Mouse (Mus musculus) heart, postnatal 4 days (tissue): ENCODE data around the gene Shroom1. TPM values are rescaled to one million over a fixed set of nuclear protein-coding genes. Genes with fewer than 3 reads are reported as not detected.
"Not testable (repeated sequence)": the region's sequence is repeated elsewhere in the genome, so short reads cannot be mapped to it uniquely, and the experiment has no call there.

Experiments
- DNase-seq: peaks from one replicate; pipeline ENCODE4 v3.0.0; 2021
- total RNA-seq, 2 experiments: library from RNA; stranded (reverse); gene quantifications; 2 replicates each; pipeline ENCODE4 v1.2.3; 2021

Shroom1 gene
- total RNA-seq, result 1 to 10 TPM in 1 of 2 experiments, under 1 TPM in 1; 0.93 to 1.1 TPM

- peak; percentile 66 for DNase-seq
These were observed at the start of gene Shroom1, which contains the start of gene Gm10447 for GRCm38 (mm10) chr11:53456474-53457371. TSS of gene Shroom1 (plus strand) at chr11:53457205. TSS of gene Gm10447 (minus strand) at chr11:53457110.

DNA sequence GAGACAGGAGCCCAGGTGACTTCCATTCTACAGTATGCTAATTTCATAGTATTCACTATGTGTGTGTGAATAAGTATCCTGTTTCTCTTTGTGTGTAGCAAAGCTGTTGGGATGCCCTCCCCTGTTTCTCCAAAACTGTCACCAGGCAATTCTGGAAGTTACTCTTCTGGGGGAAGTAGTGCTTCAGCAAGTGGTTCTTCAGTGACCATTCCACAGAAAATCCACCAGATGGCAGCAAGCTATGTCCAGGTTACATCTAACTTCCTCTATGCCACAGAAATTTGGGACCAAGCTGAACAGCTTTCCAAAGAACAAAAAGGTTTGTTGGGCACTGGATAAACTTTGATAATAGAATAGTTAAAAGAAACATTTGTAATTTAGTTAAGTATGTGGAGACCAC lies 45.3 kb upstream of the Shroom1 start:
- no peak for DNase-seq

GRCm38 (mm10) chr11:53413871-53414270 lies 43.1 kb upstream of the Shroom1 start:
- DNase-seq, result no peak

DNA sequence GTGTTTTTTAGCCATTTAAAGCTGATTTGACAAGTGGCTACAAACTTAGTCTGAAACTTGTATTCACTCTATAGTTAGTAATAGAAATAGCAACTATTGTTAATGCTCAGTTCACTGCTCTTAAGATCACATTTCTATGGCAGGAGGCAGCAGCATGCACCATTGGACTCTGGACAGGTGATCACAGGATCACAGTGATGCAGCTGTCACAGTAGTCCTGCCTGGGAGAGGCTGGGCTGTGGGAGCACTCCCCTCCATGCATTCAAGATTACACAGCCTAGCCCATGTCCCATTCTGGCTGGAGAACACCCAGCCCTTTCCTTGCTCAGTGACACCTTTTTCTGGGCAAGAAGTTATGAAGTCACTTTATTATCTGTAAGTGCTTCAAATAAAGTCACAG lies 39.0 kb upstream of the Shroom1 start:
- DNase-seq, result no peak

GRCm38 (mm10) chr11:53423036-53423435 lies 34.0 kb upstream of the Shroom1 start, which contains the start of gene Leap2:
TSS of gene Leap2 (minus strand) at chr11:53423170.
- DNase-seq, result no peak

DNA sequence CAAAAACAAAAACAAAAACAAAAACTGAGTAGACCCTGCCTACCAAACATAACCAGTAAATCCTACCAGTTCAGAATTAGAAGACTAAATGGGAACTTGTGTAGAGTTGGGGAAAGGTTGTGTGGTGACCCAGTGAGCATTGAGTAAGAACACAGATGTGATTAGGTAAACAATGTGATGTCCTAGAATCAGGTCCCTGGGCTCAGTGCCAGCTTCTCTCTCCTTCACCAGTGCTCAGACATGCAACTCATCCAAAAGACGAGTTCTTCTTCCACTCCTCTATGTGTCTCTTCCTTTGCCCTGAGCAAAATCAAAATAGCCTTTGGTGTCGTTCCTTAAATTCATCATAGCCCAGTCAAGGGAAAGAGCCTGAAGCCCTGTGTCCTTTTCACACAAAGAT lies 32.2 kb upstream of the Shroom1 start:
- no peak for DNase-seq

- DNase-seq, result no peak
These were observed 31.8 kb upstream of the Shroom1 start for GRCm38 (mm10) chr11:53425251-53425650.

DNA sequence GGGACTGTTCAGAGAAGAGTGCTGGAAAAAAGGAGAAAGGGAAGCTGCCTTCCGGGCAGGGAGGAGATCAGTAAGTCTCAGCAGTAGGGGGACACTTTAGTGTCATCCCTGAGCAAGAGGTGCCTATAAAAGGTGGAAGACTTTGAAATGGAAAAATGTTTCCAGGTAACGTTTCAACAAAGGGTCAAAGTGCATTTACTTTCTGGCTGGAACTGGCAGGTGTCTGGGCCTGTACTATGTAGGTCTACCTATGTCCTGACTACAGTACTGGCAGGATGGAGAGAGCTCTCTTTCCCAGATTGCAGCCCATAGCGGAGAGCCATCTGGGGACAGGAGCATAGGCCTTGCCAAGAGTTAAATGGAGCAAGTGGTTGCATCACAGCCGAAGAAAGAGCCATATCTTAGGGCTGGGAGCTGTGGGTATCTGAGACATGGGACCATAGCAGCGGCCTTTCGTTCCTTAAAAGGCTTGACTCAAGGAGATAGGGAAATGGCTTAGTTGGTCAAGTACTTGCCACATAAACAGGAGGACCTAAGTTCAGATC lies 31.2 kb upstream of the Shroom1 start:
- no peak for DNase-seq

DNA sequence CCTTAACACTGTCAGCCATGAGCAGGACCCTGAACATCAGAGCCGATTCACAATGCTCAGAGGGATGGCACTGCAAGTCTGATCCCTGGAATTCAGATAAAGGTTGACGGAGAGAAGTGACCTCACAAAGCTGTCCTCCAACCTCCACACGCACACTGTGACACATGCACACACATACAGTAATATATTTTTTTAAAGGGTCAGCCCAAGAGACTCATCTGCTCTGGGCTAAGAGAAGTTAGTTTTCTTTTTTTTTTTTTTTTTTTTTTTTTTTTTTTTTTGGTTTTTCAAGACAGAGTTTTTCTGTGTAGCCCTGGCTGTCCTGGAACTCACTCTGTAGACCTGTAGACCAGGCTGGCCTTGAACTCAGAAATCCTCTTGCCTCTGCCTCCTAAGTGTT lies 30.1 kb upstream of the Shroom1 start:
- DNase-seq, result not testable (repeated sequence)

GRCm38 (mm10) chr11:53427993-53428715 lies 28.9 kb upstream of the Shroom1 start:
- no peak for DNase-seq

DNA sequence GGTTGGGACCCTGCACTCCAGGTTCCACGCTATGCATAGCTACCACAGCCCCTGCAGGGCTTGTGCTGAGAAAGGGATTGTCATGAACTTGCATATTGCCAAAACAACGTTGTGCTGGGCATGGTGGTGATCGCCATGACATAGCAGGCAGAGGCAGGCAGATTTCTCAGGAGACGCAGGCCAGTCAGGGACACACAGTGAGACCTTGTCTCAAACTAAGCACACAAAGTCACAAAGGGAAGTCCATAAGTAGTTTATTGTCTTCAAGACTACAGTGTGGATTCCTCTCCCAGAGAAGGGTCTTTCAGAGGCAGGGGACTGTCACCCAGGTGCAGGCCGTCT lies 28.3 kb upstream of the Shroom1 start:
- no peak for DNase-seq

- DNase-seq, result no peak
These were observed 27.8 kb upstream of the Shroom1 start for GRCm38 (mm10) chr11:53429182-53429581.

DNA sequence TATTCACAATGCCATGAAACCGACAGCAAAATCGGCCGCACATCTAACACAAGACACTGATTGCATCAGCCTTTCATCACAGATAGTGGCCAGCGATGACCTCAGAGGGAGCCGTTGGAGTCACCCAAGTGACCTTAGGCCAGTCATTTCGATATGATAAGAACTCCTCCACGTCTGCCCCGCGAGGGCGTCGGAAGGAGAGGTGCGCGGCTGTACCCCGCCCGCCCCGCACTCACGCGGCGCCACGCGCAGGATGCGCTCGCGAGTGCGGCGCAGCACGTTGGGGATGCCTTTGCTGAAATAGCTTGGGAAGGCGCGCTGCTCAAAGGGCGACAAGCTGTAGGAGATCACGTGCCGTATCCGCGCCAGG lies 26.7 kb upstream of the Shroom1 start:
- no peak for DNase-seq

DNA sequence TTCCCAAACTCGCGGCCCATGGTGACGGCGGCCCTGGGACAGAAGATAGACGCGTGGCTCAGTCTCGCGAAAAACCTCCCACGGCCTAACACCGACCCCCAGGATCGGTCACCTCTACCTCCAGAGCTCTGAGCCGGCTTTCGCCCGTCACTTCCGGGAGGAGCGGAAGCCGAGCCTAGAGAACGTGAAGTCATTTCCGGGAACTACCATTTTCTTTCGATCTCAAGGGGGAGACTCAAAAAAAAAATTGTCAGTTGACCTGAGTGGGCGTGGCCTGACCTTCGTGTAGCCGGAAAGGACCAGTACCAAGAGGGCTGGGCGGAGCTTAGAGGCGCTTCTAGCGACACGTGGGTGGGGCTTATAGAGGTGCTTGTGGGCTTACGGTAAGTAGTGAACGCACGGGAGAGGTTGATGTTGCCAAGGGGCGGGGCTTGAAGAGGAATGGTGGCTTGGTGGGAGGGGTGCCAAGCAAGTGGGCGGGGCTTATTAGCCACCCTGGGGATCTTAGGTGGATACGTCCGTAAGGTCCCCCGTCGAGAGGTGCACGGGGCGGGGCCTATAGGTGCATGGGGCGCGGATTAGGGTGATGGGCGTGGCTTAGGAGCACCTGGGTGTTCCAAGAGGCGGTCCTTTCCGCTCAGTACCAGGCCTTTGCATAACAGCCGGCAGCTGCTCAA lies 26.2 kb upstream of the Shroom1 start, which contains the start of the genes Uqcrq and Gdf9:
Uqcrq (minus strand) TSS at position 162 of the 677 bp plus-strand sequence.
Gdf9 (plus strand) TSS at position 354 of the 677 bp plus-strand sequence.
- peak; percentile 97 for DNase-seq

DNA sequence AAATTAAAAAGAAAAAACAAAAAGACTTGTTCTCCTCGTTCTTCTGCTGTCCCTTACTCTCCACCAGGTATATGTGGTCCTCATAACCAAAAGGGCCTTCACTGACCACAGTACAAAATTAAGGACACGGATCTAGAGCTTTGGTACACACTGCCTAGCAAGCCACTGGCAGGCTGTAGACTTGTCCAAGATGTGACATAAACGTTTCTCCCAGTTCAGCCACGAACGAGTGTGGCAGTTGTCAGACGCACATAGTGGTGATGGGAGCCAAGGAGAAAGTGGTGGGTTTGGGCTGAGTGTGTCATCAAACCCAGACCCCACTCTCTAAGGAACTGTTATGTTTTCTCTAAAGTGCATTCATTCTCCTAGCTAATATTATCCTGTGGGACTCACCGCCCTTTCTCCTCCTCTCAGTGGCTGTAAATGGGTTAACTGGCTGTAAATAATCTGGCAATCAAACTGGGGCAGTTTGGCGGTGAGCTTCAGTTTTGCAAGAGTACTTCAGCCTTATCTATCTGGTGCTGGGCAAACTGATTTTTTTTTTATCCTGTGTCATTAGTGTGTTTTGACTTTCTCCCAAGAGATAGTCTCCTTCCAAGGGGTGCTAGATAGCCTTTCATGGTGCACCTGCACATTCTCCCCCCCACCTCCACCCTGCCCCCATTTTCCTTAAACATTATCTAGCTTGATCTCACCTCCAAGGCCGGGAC lies 25.5 kb upstream of the Shroom1 start:
- DNase-seq, result no peak

DNA sequence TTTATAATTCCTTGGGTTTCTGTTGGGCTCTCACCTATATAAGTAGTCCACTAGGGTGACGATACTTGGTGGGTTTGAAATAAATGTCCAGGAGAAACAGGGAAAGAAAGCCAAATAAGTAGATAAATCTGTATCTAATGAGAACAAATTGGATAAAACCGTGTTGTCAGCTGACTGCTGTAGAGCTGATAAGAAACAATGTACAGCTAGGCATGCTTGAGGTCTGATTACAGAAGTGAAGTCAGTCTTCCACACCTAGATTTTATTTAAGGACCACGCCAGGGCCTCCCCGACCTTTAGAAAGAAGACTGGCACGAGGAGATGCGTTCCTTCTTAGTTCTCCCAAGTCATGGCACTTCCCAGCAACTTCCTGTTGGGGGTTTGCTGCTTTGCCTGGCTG lies 23.9 kb upstream of the Shroom1 start:
- DNase-seq, result no peak

DNA sequence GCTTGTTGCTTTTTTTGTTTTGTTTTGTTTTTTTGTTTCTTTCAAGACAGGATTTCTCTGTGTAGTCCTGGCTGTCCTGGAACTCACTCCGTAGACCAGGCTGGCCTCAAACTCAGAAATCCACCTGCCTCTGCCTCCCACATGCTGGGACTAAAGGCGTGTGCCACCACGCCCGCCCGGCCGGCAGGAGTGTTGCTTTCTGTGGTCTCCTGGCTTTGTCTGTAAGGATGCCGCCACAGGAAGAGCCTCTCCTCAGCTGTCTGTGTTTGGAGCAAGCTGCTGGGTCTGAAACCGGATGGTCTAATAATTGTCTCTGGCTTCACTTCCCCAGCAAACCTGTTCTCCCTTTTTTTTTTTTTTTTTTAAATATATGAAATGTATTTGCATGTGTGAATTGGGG lies 21.5 kb upstream of the Shroom1 start:
- no peak for DNase-seq

DNA sequence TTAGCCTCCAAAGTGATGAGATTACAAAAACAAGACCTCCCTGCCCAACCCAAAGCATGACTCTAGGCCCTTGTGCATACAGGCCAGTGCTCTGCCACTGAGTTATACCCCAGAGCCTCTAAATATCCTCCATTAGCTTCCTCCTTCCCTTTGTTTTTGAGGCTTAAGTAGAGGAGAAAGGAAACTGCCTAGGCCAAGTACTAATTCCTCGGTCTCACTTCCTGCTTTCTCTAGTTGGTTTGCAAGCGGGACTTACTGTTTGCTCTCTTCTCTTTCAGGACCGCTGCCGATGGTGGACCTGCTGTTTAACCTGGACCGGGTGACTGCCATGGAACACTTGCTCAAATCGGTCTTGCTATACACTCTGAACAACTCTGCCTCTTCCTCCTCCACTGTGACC lies 20.7 kb upstream of the Shroom1 start:
- no peak for DNase-seq

DNA sequence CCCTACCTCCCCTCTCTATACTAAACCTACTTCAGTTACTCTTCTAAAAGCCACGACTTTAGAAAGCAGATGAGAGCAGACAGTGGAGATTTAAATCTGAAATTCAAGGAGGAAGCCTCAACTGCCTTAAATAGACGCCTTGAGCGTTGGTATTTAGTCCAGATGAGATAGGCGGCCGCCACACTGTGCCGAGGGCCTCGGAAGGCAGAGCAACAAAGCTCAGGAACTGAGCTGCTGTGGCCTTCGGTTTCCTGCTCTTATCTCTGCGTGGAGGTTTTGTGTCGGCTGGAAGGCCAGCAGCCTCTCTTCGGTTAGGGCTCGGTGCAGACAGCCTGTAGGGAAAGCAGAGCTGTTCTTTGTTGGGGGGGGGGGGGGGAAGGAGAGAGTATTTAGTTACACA lies 15.1 kb upstream of the Shroom1 start:
- peak; percentile 37 for DNase-seq

DNA sequence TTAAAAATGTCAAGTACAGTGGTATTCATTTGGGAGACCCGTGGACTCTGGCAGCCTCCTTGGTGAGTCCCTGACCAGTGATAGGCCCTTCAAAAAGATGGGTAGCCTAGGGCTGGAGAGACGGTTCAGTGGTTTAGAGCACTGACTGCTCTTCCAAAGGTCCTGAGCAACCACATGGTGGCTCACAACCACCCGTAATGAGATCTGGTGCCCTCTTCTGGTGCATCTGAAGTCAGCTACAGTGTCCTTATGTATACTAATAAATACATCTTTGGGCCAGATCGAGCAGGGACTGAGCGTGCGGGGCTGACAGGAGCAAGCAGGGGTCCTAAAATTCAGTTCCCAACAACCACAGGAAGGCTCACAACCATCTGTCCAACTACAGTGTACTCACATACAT lies 13.1 kb upstream of the Shroom1 start:
- DNase-seq, result peak; percentile 44

- no peak for DNase-seq
These were observed 11.4 kb upstream of the Shroom1 start for GRCm38 (mm10) chr11:53445562-53445961.

DNA sequence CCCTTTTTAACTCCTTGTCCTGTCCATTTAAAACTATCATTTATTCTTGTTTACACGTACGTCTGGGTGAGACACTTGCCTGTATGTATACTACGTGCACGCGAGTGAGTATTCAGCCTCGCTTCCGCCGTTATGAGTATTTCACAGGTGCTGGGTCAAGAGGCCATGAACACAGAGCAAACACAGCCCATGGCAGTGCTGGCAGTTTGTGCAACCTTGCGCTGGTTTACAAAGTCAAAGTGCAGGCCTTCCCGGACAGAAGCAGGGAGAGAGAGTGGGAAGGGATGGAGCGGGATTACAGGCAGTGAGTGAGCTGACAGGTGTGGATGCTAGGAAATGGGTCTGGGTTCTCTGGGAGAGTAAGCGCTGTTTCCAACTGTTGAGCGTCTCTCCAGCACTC lies 10.8 kb upstream of the Shroom1 start:
- DNase-seq, result no peak
